Mouse (Mus musculus): Measurements from ENCODE around the gene Epb41l1.
"Not testable (repeated sequence)": the region's sequence is repeated elsewhere in the genome, so short reads cannot be mapped to it uniquely, and the experiment has no call there.

The Epb41l1 gene

DNA sequence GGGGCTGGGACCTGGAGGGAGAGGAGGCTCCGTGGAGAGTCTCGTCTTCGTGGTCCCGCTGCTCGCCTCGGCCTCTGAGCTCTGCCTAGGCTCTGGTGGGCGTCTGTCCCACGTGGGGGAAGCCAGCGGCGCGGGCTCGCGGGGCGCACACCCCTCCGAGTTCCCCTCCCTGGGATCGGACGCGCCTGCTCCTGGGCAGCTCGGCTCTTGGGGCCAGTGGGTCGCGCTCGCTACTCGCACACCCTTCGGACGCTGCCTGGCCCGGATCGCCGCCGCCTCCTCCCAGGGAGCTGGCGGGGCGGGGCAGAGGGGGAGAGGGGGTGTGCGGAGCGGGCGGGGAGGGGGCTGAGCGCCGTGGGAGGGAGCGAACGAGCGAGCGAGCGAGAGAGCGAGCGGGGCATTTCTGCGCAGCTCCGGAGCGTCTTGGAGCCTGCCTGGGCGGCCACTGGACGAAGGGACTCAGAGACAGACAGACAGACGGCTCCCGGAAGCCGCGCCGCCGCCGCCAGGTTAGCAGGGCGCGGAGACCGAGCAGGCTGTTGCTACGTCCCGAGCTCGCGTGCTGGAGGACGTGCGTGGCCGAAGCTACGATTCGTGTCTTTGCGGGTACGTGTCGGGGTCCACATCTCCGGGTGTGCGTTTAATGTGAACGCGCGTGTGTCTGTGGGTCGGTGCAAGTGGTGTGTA, at the start of gene Epb41l1:
Gene Epb41l1 (plus strand): TSS at position 216 of the 687 bp plus-strand sequence.
- DNase-seq, result peak; percentile 23

DNA sequence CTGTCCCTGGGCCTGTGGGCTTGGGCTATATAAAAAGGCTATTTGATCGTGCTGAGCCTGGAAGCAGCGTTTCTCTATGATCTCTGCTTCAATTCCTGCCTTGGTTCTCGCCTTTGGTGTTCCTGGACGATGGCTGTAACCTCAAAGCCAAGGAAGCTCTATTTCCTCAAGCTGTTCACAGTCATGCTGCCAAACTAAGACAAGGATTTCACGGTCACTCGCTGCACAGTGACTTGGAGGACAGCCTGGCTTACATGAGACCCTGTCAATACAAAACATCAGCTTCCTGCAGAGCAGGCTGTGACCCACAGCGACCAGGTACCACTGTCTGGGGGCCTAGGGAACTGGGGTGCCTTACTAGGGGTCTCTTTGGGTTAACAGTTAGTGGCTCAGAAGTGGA, 43.8 kb upstream of the Epb41l1 start:
- no peak for DNase-seq

DNA sequence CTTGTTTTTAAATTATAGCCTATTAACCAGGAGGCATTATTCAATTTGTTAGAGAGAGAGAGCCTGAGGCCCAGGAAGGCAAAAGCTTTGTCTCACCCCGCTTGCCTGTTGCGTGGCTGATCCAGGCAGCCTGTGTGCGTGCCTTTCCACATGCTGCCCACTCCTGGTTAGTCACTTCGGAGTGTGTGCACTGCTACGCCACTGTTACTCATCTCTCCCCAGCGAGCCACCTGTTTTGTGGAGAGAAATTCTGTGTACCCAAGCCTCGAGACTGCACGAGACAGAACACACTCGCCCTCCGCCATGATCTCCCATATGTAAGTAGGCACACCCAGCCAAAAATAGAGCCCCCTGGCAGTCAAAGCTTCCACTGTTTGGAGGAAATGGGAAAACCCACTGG, 40.8 kb upstream of the Epb41l1 start:
- DNase-seq, result no peak

DNA sequence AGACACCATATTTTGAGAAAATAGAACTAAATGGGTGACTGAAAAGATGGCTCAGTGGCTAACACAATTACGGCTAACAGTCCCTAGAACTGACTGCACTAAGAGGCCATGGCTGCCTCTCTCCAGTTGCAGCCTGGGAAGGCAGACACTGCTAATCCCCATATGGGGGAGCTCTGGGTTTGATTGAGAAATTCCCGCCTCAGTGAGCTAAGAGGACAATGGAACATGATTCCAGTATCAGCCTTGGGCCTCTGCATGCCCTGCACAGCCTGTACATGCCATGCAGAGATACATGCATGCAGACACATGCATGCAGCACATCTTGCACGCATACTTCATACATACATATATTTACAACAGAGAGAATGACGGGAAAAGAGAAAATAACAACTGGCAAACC, 39.4 kb upstream of the Epb41l1 start:
- DNase-seq, result no peak

DNA sequence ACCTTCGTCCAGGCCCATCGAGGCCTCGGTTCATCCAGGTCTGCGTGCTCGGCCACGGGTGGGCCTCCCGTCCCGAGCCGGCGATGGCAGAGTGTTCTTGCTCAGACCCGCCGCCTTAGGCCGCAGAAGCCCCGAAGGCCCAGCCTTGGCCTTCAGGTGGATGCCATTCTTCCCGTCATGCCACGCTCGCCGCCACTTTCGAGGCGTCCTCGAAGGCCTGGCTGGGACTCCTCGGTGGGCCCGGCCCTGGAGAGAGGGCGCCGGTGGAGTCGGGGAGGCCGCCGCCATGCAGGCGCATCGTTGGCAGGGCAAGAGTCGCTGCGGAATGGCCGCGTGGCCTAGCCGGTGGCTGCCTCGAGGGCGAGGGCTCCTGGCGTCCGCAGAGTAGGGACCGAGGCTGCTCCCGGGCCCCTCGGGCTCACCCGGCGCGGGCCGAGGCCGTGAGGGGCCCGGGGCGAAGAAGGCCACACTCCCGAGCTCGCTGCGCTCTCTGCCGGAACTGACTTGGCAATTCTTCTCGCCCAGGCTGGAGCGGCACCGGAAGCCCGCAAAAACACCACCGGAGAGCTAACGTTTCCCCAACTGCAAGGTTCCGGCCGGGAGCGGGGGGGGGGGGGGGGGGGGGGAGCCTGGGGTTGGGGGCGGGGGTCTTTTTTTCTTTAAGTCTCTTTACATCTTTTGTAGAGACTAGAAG, 28.1 kb upstream of the Epb41l1 start:
- DNase-seq, result peak; percentile 67

DNA sequence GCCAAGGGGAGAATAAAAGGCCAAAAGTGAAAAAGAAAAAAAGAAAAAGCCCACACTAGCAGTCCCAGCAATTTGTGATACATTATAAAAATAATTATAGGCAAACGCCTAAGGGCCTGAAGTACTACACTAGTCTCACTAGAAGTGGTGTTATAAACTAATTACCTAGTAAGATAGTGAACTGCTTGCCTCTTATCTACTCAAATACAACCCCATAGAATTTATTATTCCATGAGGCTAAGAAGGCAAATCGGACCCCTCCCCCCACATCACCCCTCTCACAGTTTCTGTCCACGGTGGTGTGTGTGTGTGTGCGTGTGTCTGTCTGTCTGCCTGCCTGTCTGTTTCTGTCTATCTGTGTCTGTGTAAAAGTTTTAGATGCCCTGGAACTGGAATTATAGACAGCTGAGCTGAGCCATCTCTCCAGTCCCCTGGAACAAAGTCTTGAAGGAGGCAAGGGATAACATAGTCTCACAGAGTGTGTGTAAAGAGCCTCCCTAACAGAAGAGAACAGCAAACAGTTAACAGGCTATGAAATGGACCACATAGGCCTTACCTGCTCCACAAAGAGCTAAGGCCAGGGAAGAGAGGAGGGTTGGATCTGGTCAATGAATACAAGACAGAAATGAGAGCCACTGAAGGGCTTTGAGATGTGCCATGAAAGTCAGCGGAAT, 27.4 kb upstream of the Epb41l1 start:
- no peak for DNase-seq

DNA sequence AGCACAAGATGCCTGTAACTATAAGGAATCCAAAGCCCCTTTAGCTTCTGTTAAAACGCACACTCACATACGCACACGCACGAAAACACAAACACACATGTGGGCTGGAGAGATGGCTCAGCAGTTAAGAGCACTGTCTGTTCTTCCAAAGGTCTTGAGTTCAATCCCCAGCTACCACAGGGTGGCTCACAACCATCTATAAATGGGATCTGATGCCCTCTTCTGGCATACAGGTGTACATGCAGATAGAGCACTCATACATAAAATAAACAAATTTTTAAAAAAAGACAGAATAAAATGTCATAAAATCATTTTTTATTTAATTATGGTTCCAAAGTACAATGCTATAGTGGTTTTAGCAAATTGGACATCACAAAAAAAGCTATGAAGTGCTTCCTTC, 26.4 kb upstream of the Epb41l1 start:
- DNase-seq, result no peak

DNA sequence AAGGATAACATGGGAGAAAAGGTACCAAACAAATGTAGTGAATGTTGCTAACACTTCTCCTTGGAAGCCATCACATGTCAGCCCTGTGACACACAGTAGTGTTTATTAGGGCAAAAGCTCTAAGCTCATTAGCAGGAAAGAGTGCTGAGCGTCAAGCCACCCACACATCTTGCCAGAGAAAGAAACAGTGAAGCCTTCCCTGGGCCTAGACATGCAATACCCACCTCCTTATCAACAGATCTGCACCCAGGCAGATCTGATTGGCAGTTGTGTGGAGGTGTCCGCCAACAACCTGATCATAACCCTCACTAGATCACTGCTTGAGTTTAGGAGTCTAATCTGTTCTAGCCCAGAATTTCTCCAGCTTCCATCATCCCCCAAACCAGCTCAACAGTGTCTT, 24.6 kb upstream of the Epb41l1 start:
- DNase-seq, result no peak

DNA sequence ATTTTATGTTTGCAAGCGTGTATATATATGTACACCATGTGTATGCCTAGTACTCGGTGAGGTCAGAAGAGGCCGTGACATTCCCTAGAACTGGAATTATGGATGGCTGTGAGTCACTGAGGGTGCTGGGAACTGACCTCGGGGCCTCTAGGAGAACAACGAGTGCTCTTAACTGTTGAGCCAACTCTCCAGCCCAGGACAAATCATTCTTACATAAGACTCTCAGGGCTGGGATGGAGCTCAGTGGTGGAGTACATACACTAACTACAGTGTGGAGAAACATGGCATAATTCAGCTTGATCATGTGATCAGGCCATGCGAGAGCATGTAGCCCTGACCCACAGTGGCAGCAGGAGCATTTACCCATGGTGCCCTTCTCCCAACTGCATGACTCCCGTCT, 22.7 kb upstream of the Epb41l1 start:
- no peak for DNase-seq

DNA sequence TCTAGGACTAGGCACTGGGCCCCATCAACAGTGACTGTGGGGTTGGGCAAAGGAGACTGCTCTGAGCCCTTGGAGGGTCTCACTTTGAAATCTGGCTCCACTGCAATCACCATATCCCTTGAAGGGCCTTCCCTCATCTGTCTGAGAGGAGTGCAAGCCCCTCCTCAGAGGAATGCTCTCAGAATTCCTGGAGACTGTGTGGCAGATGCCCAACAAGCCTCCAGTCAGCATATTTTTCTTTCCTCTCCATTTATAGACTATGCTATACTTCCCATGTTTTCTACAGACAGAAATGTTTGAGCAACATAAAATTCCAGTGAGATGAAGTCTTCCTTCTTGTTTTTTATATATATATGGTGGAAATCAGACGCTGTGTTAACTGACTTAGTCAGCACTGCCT, 21.2 kb upstream of the Epb41l1 start:
- DNase-seq, result no peak

DNA sequence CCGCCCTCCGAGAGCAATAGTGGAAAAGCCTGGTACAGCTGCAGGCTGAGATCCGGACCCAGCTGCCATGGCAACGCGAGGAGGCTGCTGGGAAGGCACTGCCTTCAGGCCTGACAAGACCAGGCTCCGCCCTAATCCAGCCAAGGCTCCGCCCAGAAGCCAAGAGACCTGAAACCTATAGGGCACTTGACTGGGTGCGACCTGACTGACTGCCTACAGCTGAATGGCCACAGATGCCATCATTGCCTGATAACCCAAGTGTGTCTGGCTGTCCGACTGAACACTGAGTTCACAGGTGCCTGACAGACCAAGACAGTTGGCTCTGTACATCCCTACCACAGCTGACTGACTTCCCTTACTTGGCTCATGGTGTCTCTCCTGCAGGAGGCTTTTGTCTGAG, 19.4 kb upstream of the Epb41l1 start:
- DNase-seq, result no peak

DNA sequence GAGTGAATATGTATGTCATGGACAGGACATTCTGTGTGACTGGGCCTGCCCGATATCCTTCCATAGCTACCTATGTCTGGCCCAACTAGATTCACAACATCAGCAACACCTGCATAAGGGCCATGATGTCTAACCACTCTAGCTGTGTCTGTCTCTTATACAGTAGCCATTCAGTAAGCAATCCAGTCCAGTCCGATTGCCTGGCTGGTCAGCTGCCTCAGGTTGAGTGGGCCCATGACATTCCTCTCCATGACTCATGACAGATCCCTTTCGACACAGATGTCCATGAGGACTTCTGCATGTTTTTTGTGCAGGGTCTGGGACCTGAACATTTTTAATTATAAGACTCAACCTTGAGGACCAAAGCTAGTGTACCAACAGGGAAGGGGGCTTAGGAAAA, 18.7 kb upstream of the Epb41l1 start:
- no peak for DNase-seq

DNA sequence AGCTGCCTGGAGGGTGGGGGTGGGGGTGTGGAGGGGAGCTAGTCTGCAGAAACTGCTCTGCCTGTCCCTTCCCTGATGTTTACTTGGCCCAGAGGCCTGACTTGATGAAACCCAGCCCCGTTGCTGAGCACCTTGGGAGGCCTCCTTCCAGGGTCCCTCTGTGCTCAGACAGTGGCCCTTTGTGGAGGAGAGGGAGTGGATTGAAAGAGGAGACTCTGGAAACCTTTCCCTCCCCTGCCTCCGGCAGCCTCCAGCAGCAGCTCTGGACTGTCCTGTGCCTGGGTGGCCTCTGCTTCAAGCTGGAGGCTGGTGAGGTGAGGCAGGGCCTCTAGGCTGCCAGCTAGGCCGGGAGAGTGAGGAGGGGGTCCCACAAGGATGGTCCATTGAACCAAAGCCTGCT, 13.7 kb upstream of the Epb41l1 start:
- no peak for DNase-seq

DNA sequence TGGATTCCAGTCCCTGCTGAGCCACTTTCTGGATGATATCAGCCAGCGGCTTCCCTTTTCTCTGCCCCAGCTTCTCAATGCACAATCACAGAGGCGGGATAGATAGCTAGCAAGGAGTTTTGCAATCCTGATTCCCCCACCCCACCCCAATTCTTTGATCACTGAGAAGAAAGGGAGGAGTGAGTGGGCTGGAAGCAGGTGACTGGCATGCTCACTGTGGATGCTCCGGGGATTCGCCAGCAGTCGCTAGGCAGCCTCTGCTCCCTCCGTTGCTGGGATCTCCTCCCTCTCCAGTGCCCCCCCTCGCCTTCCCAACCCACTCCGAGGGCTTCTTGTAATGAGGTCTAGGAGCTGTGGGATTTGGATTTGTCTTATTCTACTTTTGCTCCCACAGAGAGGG, 12.5 kb upstream of the Epb41l1 start:
- DNase-seq, result no peak

DNA sequence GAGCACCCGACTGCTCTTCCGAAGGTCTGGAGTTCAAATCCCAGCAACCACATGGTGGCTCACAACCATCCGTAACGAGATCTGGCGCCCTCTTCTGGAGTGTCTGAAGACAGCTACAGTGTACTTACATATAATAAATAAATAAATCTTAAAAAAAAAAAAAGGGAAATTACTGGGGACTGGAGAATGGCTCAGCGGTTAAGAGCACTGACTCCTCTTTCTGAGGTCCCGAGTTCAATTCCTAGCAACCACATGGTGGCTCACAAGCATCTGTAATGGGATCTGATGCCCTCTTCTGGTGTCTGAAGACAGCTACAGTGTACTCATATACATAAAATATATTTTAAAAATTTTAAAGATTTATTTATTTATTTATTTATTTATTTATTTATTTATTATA, 9.4 kb upstream of the Epb41l1 start:
- DNase-seq, result not testable (repeated sequence)

DNA sequence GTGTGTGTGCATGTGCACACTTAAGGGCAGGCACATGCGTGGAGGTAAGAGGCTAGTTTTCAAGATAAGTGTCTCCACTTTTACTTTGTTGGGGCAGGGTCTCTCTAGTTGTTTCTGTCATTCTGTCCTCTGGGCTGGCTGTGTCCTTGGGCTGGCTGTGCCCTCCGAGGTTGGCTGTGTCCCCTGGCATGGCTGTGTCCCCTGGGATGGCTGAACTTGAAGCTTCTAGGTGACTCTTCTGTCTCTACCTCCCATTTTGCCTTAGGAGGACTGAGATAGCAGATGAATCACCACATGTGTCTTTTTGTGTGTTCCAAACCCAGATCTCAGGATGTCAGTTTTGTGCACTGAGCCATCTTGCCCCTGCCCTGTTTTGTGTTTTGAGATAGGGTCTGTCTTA, 5.7 kb upstream of the Epb41l1 start:
- no peak for DNase-seq

DNA sequence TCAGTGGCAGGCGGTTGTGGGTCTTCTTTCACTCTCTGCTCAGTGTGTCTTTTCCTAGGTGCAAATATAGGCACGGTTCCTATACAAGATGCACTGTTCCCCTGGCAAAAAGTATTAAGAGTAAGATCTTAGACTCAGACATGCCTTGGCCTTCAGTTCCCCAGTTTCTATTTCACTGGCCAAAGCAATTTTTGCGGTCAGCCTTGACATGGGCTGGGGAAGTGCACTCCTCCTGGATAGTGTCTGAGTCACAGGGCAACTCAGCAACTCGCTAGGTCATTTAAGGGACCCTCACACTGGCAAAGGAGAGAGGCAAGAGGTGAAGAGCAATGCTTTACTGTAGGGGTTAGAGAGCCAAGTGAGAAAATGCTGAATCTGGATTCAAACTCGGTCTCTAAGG, 5.0 kb upstream of the Epb41l1 start:
- no peak for DNase-seq

DNA sequence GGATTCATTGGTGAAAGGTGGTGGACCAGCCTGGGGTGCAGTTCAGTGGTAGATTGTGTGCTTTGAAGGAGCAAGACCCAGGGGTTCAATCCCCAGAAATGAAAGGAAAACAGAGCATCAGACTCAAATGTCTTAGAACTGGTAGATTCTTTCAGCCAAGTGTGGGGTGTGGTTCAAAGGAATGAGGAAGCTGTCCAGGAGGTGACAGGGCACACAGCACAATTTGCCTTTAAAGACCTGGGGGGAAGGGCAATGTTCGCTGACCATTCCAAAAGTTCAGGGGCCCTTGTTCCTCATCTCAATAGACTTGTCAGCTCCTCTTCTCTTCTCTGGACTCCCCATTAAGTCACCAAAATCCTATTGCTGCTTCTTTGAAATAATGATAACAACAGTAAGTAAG, 3.5 kb upstream of the Epb41l1 start:
- no peak for DNase-seq

DNA sequence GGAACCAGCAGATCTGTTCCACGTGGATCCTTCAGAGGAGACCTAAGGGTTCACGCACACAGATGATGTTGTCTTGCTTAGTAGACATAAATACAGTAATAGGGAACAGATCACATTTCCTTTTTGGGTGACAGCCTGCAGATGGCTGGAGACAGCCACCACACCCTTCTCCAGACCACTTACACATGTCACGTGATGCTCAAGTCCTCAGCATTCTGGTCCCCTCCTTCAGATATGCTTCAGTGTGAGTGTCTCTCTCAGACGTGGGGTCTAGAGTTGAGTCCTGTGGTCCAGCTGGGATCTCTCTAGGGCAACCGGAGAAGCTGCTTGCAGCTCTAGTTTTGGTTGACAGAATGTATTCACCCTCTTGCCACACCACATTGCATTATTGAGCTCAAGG, 2.2 kb upstream of the Epb41l1 start:
- no peak for DNase-seq

DNA sequence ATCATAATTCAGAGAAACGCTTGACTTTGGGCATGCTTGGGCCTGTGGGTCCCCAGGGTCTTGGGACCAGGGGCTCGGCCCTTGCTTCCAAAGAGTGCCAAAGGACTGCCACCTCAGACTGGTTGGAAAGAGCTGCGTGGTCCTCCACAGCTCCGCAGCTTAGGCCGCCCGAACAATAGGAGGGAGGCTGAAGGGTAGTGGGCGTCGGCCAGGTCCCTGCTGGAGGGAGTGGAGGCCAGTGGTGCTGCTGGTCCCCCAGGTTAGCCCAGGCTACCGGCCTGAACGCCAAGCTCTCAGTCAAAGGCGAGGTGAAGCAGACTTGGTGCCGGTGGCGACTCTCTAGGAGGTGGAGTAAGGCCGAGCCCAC, 399 bp upstream of the Epb41l1 start:
- DNase-seq, result peak; percentile 6

DNA sequence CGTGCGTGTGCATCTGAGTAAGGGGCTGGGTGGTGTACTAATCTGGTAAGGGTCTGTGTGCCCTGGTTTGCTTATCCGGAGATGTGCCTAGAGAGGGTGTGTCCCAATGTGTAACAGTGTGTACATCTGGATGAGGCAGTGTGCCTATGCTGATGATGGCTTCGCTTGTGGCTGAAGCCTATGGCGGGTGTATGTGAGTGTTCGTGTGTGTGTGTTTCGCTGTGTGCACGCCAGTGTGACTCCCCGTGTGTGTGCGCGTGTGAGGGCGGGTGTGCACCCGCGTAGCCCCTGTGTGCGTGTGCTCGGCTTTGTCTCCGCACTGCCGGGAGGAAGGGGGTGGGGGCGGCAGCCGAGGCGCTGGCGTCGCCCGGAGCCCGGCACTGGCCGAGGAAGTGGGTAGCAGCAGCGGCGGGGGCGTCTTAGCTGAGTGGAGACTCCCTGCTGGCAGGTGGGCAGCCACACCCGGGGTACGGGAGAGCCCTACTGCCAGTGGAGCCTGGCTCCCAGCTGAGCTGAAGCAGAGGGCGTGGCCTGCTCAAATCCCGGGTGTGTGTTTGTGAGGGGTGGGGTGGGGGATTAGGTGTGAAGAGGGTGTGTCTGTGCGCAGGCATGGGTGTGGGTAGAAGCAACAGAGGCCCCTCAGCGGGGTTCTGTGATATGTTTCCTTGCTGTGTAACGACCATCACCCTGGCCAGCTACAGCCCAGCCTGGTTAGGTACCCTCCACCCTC, 837 bp downstream of the Epb41l1 start:
- no peak for DNase-seq

DNA sequence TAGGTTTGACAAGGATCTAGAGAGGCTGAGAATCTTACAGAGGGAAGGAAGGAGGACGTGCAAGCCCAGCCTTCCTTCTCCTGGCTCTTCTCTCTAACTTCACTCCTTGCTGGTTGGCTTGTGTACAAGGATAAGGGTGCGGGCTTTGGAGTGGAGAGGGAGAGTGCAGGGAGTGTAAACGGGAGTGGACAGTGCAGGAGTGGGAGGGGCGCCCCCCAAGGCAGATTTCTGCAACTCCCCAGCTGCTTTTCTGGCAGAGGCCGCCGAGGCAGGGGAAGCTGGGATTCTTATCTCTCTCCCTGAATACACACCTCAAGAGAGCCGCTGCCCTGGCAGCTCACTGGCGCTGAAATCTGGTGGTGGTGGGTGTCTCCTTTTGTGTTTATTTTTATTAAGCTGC, 1.9 kb downstream of the Epb41l1 start:
- DNase-seq, result no peak

DNA sequence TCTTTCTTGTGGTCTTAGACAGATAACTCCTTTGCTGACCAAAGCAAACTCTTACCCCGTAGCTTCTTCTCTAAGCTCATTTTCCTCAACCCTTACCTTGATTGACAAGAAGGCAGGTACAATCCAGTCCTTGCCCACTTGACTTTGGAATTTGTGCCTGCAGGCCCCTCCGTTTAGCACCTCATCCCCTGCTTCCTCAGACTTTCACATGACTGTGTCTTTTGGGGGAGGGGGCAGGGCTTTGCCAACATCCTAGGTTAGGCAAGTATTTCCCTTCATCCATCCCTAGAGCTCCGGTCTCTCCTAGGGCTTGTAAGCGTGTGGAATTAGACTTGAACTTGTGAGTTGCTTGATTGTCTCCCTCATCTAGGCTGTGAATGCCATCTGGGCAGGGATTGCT, 3.0 kb downstream of the Epb41l1 start:
- no peak for DNase-seq

DNA sequence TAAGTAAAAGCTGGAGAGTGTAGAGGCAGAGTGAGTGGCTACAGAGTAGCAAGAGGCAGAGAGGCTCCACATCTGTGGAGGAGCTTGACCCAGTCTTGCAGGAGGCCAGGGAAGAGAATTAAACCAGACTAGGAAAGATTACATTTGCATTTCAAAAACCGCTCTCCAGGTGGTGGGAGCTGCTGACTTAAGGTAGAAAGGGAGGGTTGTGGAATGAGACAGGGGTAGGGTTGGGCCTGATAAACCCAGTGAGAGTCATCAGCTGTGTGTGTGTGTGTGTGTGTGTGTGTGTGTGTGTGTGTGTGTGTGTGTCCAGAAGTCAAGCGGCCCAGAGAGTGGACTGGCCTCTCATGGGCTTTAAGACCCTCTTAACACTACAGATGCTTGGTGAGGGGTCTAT, 4.9 kb downstream of the Epb41l1 start:
- no peak for DNase-seq

Data from cerebellum, adult 11 months (tissue).